Mouse (Mus musculus) megakaryocyte, embryonic 14.5 days (primary cell): ENCODE measurements around the gene Ltb4r1.

Experiments
- FLI1 ChIP-seq: IDR thresholded peaks from 2 replicates; pipeline ENCODE4 v1.6.1; 2012; ENCODE audit warnings: low read length, inconsistent platforms, mixed read lengths
- GATA1 ChIP-seq: IDR thresholded peaks from 3 replicates; pipeline ENCODE4 v1.6.1; 2012; ENCODE audit warnings: mixed read lengths, low read length, inconsistent platforms, borderline replicate concordance

DNA sequence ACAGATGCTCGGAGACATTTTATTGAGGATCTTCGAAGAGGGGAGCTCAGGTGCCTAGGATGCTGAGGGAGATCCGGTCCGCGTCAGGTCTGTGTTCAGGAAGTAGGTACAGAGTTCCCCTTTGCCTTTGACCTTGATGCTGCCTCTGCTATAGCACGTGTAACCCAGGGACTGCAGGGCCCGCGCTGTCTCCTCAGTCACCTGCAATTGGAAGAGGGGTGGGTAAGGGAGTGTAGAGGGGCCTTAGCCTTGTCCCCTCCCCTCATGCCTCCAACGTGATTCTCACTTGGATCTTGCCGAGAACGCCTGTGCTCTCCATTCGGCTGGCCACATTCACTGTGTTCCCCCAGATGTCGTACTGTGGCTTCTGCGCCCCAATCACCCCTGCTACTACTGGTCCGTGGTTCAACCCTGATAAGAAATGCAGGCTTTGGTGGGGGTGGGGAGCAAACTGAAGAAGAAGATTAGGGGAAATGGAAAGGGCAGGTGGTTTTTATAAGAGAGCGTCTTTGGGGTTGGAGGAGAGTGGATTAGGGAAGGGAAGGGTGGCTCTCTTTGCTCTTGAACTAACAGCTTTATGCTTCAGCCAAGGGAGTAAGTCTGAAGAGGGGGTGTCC, 3.4 kb downstream of the Ltb4r1 start:
- TF ChIP-seq FLI1: no peak
- no peak for TF ChIP-seq GATA1
